Comparison of ENCODE assay signal across 11 mouse cellular contexts in the genomic region with DNA sequence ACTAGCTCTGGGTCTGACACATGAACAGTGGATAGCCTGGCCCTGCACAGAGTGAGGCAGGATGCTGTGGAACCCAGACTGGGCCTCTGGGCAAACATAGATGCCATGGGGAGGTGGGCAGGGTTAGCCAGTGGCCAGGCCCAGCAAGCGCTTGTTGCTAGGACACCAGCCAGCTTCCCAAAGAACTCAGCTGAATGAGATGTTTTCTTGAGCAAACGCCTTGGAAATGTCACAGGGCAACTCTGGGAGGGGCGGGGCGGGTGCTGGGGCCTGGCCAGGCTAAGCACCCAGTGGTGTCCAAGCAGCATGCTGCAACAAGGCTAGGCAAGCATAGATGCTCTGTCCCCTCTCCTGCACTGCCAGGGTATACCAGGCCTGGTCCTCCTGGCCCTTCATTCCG. TPM values are rescaled to one million over a fixed set of nuclear protein-coding genes. Genes with fewer than 3 reads are reported as not detected.
DNase-seq lines count a peak whose midpoint lies in the region; ATAC-seq lines count a peak whose summit lies in the region.
"Had no signal": no experiment of that assay in that cellular context is flagged by ENCODE, and none has a peak within 500 bp of the region (broad histone marks: within the 10 kb centered on the region; RNA-seq: fewer than 3 reads in every experiment).

No protein-coding gene starts in this region.

- H3K9me3 ChIP-seq in hindbrain, embryonic 15.5 days: no peaks in the 10 kb centered on the region
- no peaks in the 10 kb centered on the region for H3K9me3 ChIP-seq in neural tube, embryonic 12.5 days
- H3K9me3 ChIP-seq: lung, embryonic 15.5 days had no signal

- H3K36me3 ChIP-seq in hindbrain, embryonic 15.5 days: no peaks in the 10 kb centered on the region
- no peaks in the 10 kb centered on the region for H3K36me3 ChIP-seq in neural tube, embryonic 12.5 days
- H3K36me3 ChIP-seq: lung, embryonic 15.5 days had no signal

- peak; percentile 88 for ATAC-seq in hindbrain, embryonic 15.5 days (ENCODE audit: low FRiP score, low read depth)
- peak; percentile 85 for ATAC-seq in neural tube, embryonic 12.5 days (ENCODE audit: low FRiP score, low read depth)

- no peak overlapping the region for H3K9ac ChIP-seq in hindbrain, embryonic 15.5 days
- no peak overlapping the region for H3K9ac ChIP-seq in neural tube, embryonic 12.5 days
- H3K9ac ChIP-seq: lung, embryonic 15.5 days had no signal

- 34% methylated on average over 5 of the region's 5 CpGs for WGBS in hindbrain, embryonic 15.5 days
- WGBS in neural tube, embryonic 12.5 days: 27% methylated on average over 5 of the region's 5 CpGs

- H3K27me3 ChIP-seq in hindbrain, embryonic 15.5 days: no peaks in the 10 kb centered on the region
- peaks cover 9% of the 10 kb centered on the region; the same call in 1 of the 2 replicates for H3K27me3 ChIP-seq in neural tube, embryonic 12.5 days (replicated peaks)
- H3K27me3 ChIP-seq: lung, embryonic 15.5 days had no signal

- DNase-seq in layer of hippocampus, adult 9-11 months: peak; percentile 59
- no peak for DNase-seq in layer of hippocampus, postnatal 36 days
- peak; percentile 22 for DNase-seq in embryo, embryonic 9.5 days (ENCODE audit: extremely low spot score)
- no peak for DNase-seq in kidney, adult 9 months
- no peak for DNase-seq in B cell, adult 2 months
- no peak for DNase-seq in heart, adult 9 months (ENCODE audit: low spot score in 2 of 2)
- DNase-seq: adrenal gland, postnatal 36 days had no signal

- H3K4me2 ChIP-seq in hindbrain, embryonic 15.5 days: no peak overlapping the region
- no peak overlapping the region; the same call in 1 of the 2 replicates for H3K4me2 ChIP-seq in neural tube, embryonic 12.5 days (replicated peaks)
- H3K4me2 ChIP-seq: lung, embryonic 15.5 days had no signal

- peaks cover 15% of the 10 kb centered on the region for H3K4me1 ChIP-seq in hindbrain, embryonic 15.5 days (replicated peaks)
- H3K4me1 ChIP-seq in neural tube, embryonic 12.5 days: peaks cover 14% of the 10 kb centered on the region
- H3K4me1 ChIP-seq: lung, embryonic 15.5 days had no signal

- no peak overlapping the region for H3K27ac ChIP-seq in hindbrain, embryonic 15.5 days (replicated peaks)
- H3K27ac ChIP-seq in neural tube, embryonic 12.5 days: no peak overlapping the region
- H3K27ac ChIP-seq: kidney, postnatal 0 days; lung, embryonic 15.5 days had no signal

- H3K4me3 ChIP-seq in hindbrain, embryonic 15.5 days: no peak overlapping the region
- H3K4me3 ChIP-seq in neural tube, embryonic 12.5 days: no peak overlapping the region
- H3K4me3 ChIP-seq: lung, embryonic 15.5 days had no signal

RNA-seq across cellular contexts. Expression of a gene that starts 28.5 kb away (rescaled TPM):
- 10 to 100 TPM; 37.8 to 44.4 TPM for total RNA-seq in layer of hippocampus, postnatal 36 days (2021)
- 19.4 and 26.4 TPM in 2 replicates for polyA plus RNA-seq in hindbrain, embryonic 15.5 days (2015; fragmentation: Nextera tagmentation; extraction: Ambion mirVana)
- 12.6 and 14.4 TPM in 2 replicates for polyA plus RNA-seq in neural tube, embryonic 12.5 days (2016; fragmentation: Nextera tagmentation; extraction: Ambion mirVana)

RNA-seq across cellular contexts. Expression of a gene that starts 40.5 kb away (rescaled TPM):
- total RNA-seq in layer of hippocampus, postnatal 36 days (2021): 10 to 100 TPM; 26.1 to 27.0 TPM
- polyA plus RNA-seq in hindbrain, embryonic 15.5 days (2015; fragmentation: Nextera tagmentation; extraction: Ambion mirVana): 45.5 and 48.7 TPM in 2 replicates
- polyA plus RNA-seq in neural tube, embryonic 12.5 days (2016; fragmentation: Nextera tagmentation; extraction: Ambion mirVana): 52.0 and 57.4 TPM in 2 replicates

RNA-seq across cellular contexts. Expression of a gene that starts 40.5 kb away (rescaled TPM):
- 10 to 100 TPM; 37.5 to 43.0 TPM for total RNA-seq in layer of hippocampus, postnatal 36 days (2021)
- polyA plus RNA-seq in hindbrain, embryonic 15.5 days (2015; fragmentation: Nextera tagmentation; extraction: Ambion mirVana): 63.8 and 69.1 TPM in 2 replicates
- polyA plus RNA-seq in neural tube, embryonic 12.5 days (2016; fragmentation: Nextera tagmentation; extraction: Ambion mirVana): 95.2 and 105 TPM in 2 replicates

Comparison
In these comparisons a context has a peak if more than half of its experiments do, and no peak if none do; other contexts are left out.
1. DNase-seq: peak in layer of hippocampus, adult 9-11 months (single experiment) and embryo, embryonic 9.5 days (single experiment); none in layer of hippocampus, postnatal 36 days (0 of 2), kidney, adult 9 months (single experiment), B cell, adult 2 months (0 of 2) and heart, adult 9 months (0 of 2).